Mouse (Mus musculus) adrenal gland, postnatal 36 days (tissue): ENCODE data around the gene Gdf15. TPM values are rescaled to one million over a fixed set of nuclear protein-coding genes. Genes with fewer than 3 reads are reported as not detected.
"Not testable (repeated sequence)": the region's sequence is repeated elsewhere in the genome, so short reads cannot be mapped to it uniquely, and the experiment has no call there.

Source experiments
- DNase-seq, 2 experiments: peaks; one replicate each; pipeline ENCODE4 v3.0.0; 2021; ENCODE audit warnings: mixed read lengths in 1 of 2
- total RNA-seq, 2 experiments: library from RNA; stranded (reverse); gene quantifications; 2 replicates each; pipeline ENCODE4 v1.2.3; 2021

The Gdf15 gene
- total RNA-seq, 2 experiments from 2014 or later: 5.0 to 6.0 TPM

- not testable (repeated sequence) for DNase-seq
These were observed 44.3 kb downstream of the Gdf15 start for GRCm38 (mm10) chr8:70587955-70588354.

- DNase-seq: peak; percentile 79 to 83
These were observed 47.0 kb downstream of the Gdf15 start for GRCm38 (mm10) chr8:70585258-70585652.

- DNase-seq: peak in 1 of 2 experiments; percentile 74
These were observed 47.5 kb downstream of the Gdf15 start for GRCm38 (mm10) chr8:70584606-70585257.

GRCm38 (mm10) chr8:70583476-70584387 lies 48.5 kb downstream of the Gdf15 start:
- peak; percentile 73 to 76 for DNase-seq

Other genes with a start within 250 kb of the Gdf15 start
- 10 to 100 TPM; 21.8 to 25.7 TPM for gene Crtc1, start 192.9 kb downstream of the Gdf15 start, total RNA-seq
- 10 to 100 TPM; 23.6 to 24.4 TPM for gene Klhl26, start 155.5 kb downstream of the Gdf15 start, total RNA-seq
- 10 to 100 TPM in 1 of 2 experiments, 1 to 10 TPM in 1; 9.5 to 11.3 TPM for gene Tmem59l, start 145.1 kb downstream of the Gdf15 start, total RNA-seq
- gene Crlf1, start 139.3 kb downstream of the Gdf15 start, total RNA-seq: under 1 TPM; 0.23 to 0.95 TPM
- gene Rex1bd, start 125.7 kb downstream of the Gdf15 start, total RNA-seq: 100 to 1,000 TPM; 144 to 154 TPM
- 1,000 to 10,000 TPM; 1,515 to 1,560 TPM for gene Uba52, start 121.7 kb downstream of the Gdf15 start, total RNA-seq
- gene Fkbp8, start 104.7 kb downstream of the Gdf15 start, total RNA-seq: 100 to 1,000 TPM; 265 to 329 TPM
- gene Kxd1, start 104.5 kb downstream of the Gdf15 start, total RNA-seq: 10 to 100 TPM; 63.2 to 89.1 TPM
- gene Ell, start 93.0 kb downstream of the Gdf15 start, total RNA-seq: 10 to 100 TPM; 22.3 to 25.3 TPM
- 100 to 1,000 TPM in 1 of 2 experiments, 10 to 100 TPM in 1; 98.7 to 260 TPM for gene Isyna1, start 38.1 kb downstream of the Gdf15 start, total RNA-seq
- 100 to 1,000 TPM in 1 of 2 experiments, 10 to 100 TPM in 1; 89.7 to 103 TPM for gene Ssbp4, start 23.6 kb downstream of the Gdf15 start, total RNA-seq
- gene Lrrc25, start 16.3 kb downstream of the Gdf15 start, total RNA-seq: 1 to 10 TPM; 2.1 to 2.6 TPM
- 100 to 1,000 TPM; 138 to 139 TPM for gene Pgpep1, start 27.9 kb upstream of the Gdf15 start, total RNA-seq
- 10 to 100 TPM; 74.3 to 84.4 TPM for gene Lsm4, start 40.8 kb upstream of the Gdf15 start, total RNA-seq
- gene Jund, start 66.5 kb upstream of the Gdf15 start, total RNA-seq: 100 to 1,000 TPM; 219 to 227 TPM
- gene Iqcn, start 71.0 kb upstream of the Gdf15 start, total RNA-seq: not detected
- not detected for gene Gm3336, start 86.1 kb upstream of the Gdf15 start, total RNA-seq
- gene Pde4c, start 91.3 kb upstream of the Gdf15 start, total RNA-seq: 1 to 10 TPM in 1 of 2 experiments, under 1 TPM in 1; 0.33 to 1.2 TPM
- 10 to 100 TPM; 68.6 to 78.2 TPM for gene Rab3a, start 122.2 kb upstream of the Gdf15 start, total RNA-seq
- gene Mpv17l2, start 128.5 kb upstream of the Gdf15 start, total RNA-seq: 100 to 1,000 TPM; 119 to 155 TPM
- 10 to 100 TPM; 35.6 to 51.5 TPM for gene Pik3r2, start 144.3 kb upstream of the Gdf15 start, total RNA-seq
- 10 to 100 TPM; 16.8 to 19.0 TPM for gene Mast3, start 172.6 kb upstream of the Gdf15 start, total RNA-seq
- not detected for gene Il12rb1, start 176.0 kb upstream of the Gdf15 start, total RNA-seq
- 10 to 100 TPM in 1 of 2 experiments, 1 to 10 TPM in 1; 6.9 to 10.5 TPM for gene Arrdc2, start 207.3 kb upstream of the Gdf15 start, total RNA-seq
- gene Kcnn1, start 230.8 kb upstream of the Gdf15 start, total RNA-seq: 1 to 10 TPM; 2.3 to 4.0 TPM
- 10 to 100 TPM; 54.7 to 57.2 TPM for gene Ccdc124, start 241.5 kb upstream of the Gdf15 start, total RNA-seq